Mouse (Mus musculus): Measurements from ENCODE around the gene Rhox11. TPM values are rescaled to one million over a fixed set of nuclear protein-coding genes. Genes with fewer than 3 reads are reported as not detected.

The Rhox11 gene
- not detected for total RNA-seq (2023)

GRCm38 (mm10) chrX:38085041-38085440, at the start of gene Rhox11:
Gene Rhox11 (minus strand): TSS chrX:38085141.

GRCm38 (mm10) chrX:38120982-38121381, 36.0 kb upstream of the Rhox11 start, which contains the start of gene Rhox13:
Gene Rhox13 (plus strand): TSS chrX:38121219.

GRCm38 (mm10) chrX:38110807-38111206, 25.9 kb upstream of the Rhox11 start, which contains the start of gene Rhox12:
Gene Rhox12 (minus strand): TSS chrX:38110907.

GRCm38 (mm10) chrX:38066175-38066574, 18.8 kb downstream of the Rhox11 start, which contains the start of gene Rhox10:
Gene Rhox10 (plus strand): TSS chrX:38066475.

GRCm38 (mm10) chrX:38043014-38043413, 41.9 kb downstream of the Rhox11 start, which contains the start of gene Btg1-ps2:
Gene Btg1-ps2 (minus strand): TSS chrX:38043114.

Other genes with a start within 250 kb of the Rhox11 start
- not detected for gene Rhox8, start 206.2 kb downstream of the Rhox11 start, total RNA-seq (2023)
- not detected for gene Rhox7b, start 187.9 kb downstream of the Rhox11 start, total RNA-seq (2023)
- not detected for gene Rhox9, start 183.4 kb downstream of the Rhox11 start, total RNA-seq (2023)
- not detected for gene Btg1-ps1, start 66.3 kb downstream of the Rhox11 start, total RNA-seq (2023)
- not detected for gene Btg1-ps2, start 42.0 kb downstream of the Rhox11 start, total RNA-seq (2023)
- gene Rhox10, start 18.7 kb downstream of the Rhox11 start, total RNA-seq (2023), result not detected
- not detected for gene Rhox12, start 25.8 kb upstream of the Rhox11 start, total RNA-seq (2023)
- not detected for gene Rhox13, start 36.1 kb upstream of the Rhox11 start, total RNA-seq (2023)
- 10 to 100 TPM; 16.4 to 18.8 TPM for gene Zbtb33, start 104.7 kb upstream of the Rhox11 start, total RNA-seq (2023)
- not detected for gene Tmem255a, start 167.3 kb upstream of the Rhox11 start, total RNA-seq (2023)
- not detected for gene Atp1b4, start 231.0 kb upstream of the Rhox11 start, total RNA-seq (2023)